Mouse (Mus musculus) adrenal gland, adult 8-10 months (tissue): ENCODE measurements around the gene Hs3st6. TPM values are rescaled to one million over a fixed set of nuclear protein-coding genes. Genes with fewer than 3 reads are reported as not detected.

Experiments used
- DNase-seq: peaks from one replicate; pipeline ENCODE4 v3.0.0; 2022
- total RNA-seq, 4 experiments: library from RNA; stranded (reverse); gene quantifications; 2 replicates each; pipeline ENCODE4 v1.2.4; 2022

Hs3st6 gene
- total RNA-seq, 4 experiments from 2014 or later = 1.7 to 2.8 (median 2.4) TPM

- no peak for DNase-seq
These were observed 20.5 kb downstream of the Hs3st6 start for GRCm38 (mm10) chr17:24773241-24773640.

GRCm38 (mm10) chr17:24775173-24775572 lies 22.4 kb downstream of the Hs3st6 start:
- no peak for DNase-seq

- no peak for DNase-seq
These were observed 24.3 kb downstream of the Hs3st6 start for GRCm38 (mm10) chr17:24777073-24777472.

- no peak for DNase-seq
These were observed 28.0 kb downstream of the Hs3st6 start for GRCm38 (mm10) chr17:24780821-24781220.

GRCm38 (mm10) chr17:24792190-24792589 lies 39.4 kb downstream of the Hs3st6 start:
- no peak for DNase-seq

- peak; percentile 41 for DNase-seq
These were observed 42.0 kb downstream of the Hs3st6 start for GRCm38 (mm10) chr17:24794791-24795190.

GRCm38 (mm10) chr17:24796969-24797368 lies 44.2 kb downstream of the Hs3st6 start:
- DNase-seq = no peak

- no peak for DNase-seq
These were observed 45.4 kb downstream of the Hs3st6 start for GRCm38 (mm10) chr17:24798229-24798628.

- DNase-seq = no peak
These were observed 46.7 kb downstream of the Hs3st6 start for GRCm38 (mm10) chr17:24799476-24799875.

GRCm38 (mm10) chr17:24800524-24800923 lies 47.7 kb downstream of the Hs3st6 start:
- DNase-seq = no peak

GRCm38 (mm10) chr17:24803952-24804951 lies 51.5 kb downstream of the Hs3st6 start, which contains the start of gene Meiob:
TSS of gene Meiob (plus strand) at chr17:24804289.
- peak; percentile 56 for DNase-seq

Other genes starting within 250 kb of the Hs3st6 start
- 100 to 1,000 TPM in 3 of 4 experiments, 10 to 100 TPM in 1; 92.1 to 189 (median 132) TPM for gene Traf7, start 225.1 kb upstream of the Hs3st6 start, total RNA-seq
- 1 to 10 TPM in 3 of 4 experiments, under 1 TPM in 1; 0.81 to 3.5 (median 2.4) TPM for gene Rab26, start 218.8 kb upstream of the Hs3st6 start, total RNA-seq
- 10 to 100 TPM; 58.5 to 88.8 (median 71.0) TPM for gene Pkd1, start 203.2 kb upstream of the Hs3st6 start, total RNA-seq
- 100 to 1,000 TPM in 3 of 4 experiments, 10 to 100 TPM in 1; 79.2 to 135 (median 111) TPM for gene Tsc2, start 120.4 kb upstream of the Hs3st6 start, total RNA-seq
- gene Nthl1, start 120.3 kb upstream of the Hs3st6 start, total RNA-seq = 10 to 100 TPM in 3 of 4 experiments, 1 to 10 TPM in 1; 9.0 to 17.3 (median 12.1) TPM
- 10 to 100 TPM; 45.9 to 78.6 (median 73.7) TPM for gene Slc9a3r2, start 102.7 kb upstream of the Hs3st6 start, total RNA-seq
- gene Npw, start 94.5 kb upstream of the Hs3st6 start, total RNA-seq = not detected
- gene Zfp598, start 83.3 kb upstream of the Hs3st6 start, total RNA-seq = 10 to 100 TPM; 44.9 to 59.4 (median 50.8) TPM
- 1 to 10 TPM; 2.4 to 5.5 (median 3.8) TPM for gene Syngr3, start 63.0 kb upstream of the Hs3st6 start, total RNA-seq
- 10 to 100 TPM; 31.7 to 35.6 (median 32.6) TPM for gene Gfer, start 56.8 kb upstream of the Hs3st6 start, total RNA-seq
- gene Noxo1, start 56.8 kb upstream of the Hs3st6 start, total RNA-seq = 10 to 100 TPM in 1 of 4 experiments, 1 to 10 TPM in 3; 2.8 to 14.8 (median 7.5) TPM
- 10 to 100 TPM; 34.3 to 40.5 (median 38.2) TPM for gene Tbl3, start 45.3 kb upstream of the Hs3st6 start, total RNA-seq
- not detected for gene Rnf151, start 34.9 kb upstream of the Hs3st6 start, total RNA-seq
- gene Rps2, start 34.9 kb upstream of the Hs3st6 start, total RNA-seq = 100 to 1,000 TPM; 571 to 651 (median 615) TPM
- 100 to 1,000 TPM; 199 to 268 (median 237) TPM for gene Ndufb10, start 28.5 kb upstream of the Hs3st6 start, total RNA-seq
- under 1 TPM in 1 of 4 experiments, not detected in 3; 0.49 TPM for gene Rpl3l, start 25.2 kb upstream of the Hs3st6 start, total RNA-seq
- gene Msrb1, start 16.3 kb upstream of the Hs3st6 start, total RNA-seq = 10 to 100 TPM; 87.3 to 91.3 (median 89.0) TPM
- 1 to 10 TPM in 2 of 4 experiments, under 1 TPM in 2; 0.52 to 2.7 (median 1.1) TPM for gene Meiob, start 51.3 kb downstream of the Hs3st6 start, total RNA-seq
- 10 to 100 TPM; 81.9 to 99.1 (median 92.7) TPM for gene Hagh, start 87.2 kb downstream of the Hs3st6 start, total RNA-seq
- 10 to 100 TPM; 26.4 to 36.0 (median 32.1) TPM for gene Fahd1, start 97.4 kb downstream of the Hs3st6 start, total RNA-seq
- gene Igfals, start 113.0 kb downstream of the Hs3st6 start, total RNA-seq = 1 to 10 TPM; 2.0 to 5.8 (median 2.7) TPM
- gene Nubp2, start 133.4 kb downstream of the Hs3st6 start, total RNA-seq = 10 to 100 TPM; 58.9 to 66.0 (median 61.5) TPM
- 10 to 100 TPM; 31.5 to 34.0 (median 33.7) TPM for gene Spsb3, start 133.7 kb downstream of the Hs3st6 start, total RNA-seq
- 10 to 100 TPM; 43.6 to 80.7 (median 66.3) TPM for gene Eme2, start 142.1 kb downstream of the Hs3st6 start, total RNA-seq
- gene Mrps34, start 142.1 kb downstream of the Hs3st6 start, total RNA-seq = 100 to 1,000 TPM; 120 to 201 (median 138) TPM
- 100 to 1,000 TPM in 2 of 4 experiments, 10 to 100 TPM in 2; 73.5 to 148 (median 104) TPM for gene Nme3, start 143.5 kb downstream of the Hs3st6 start, total RNA-seq
- gene Mapk8ip3, start 184.0 kb downstream of the Hs3st6 start, total RNA-seq = 100 to 1,000 TPM in 3 of 4 experiments, 10 to 100 TPM in 1; 96.1 to 271 (median 177) TPM
- 10 to 100 TPM; 28.0 to 38.5 (median 30.7) TPM for gene Jpt2, start 207.7 kb downstream of the Hs3st6 start, total RNA-seq